Mouse (Mus musculus): ENCODE data around the gene Ovgp1.
"Not testable (repeated sequence)": the region's sequence is repeated elsewhere in the genome, so short reads cannot be mapped to it uniquely, and the experiment has no call there.

Ovgp1 gene

GRCm38 (mm10) chr3:105973411-105973810 is at the start of gene Ovgp1:
Gene Ovgp1, plus strand, starts transcription at chr3:105973711.
- DNase-seq, result no peak

- DNase-seq, result peak; percentile 13
Observed at GRCm38 (mm10) chr3:105924616-105925015, 48.9 kb upstream of the Ovgp1 start.

GRCm38 (mm10) chr3:105927561-105928194 is 45.8 kb upstream of the Ovgp1 start:
- DNase-seq, result no peak

- DNase-seq, result no peak
Observed at GRCm38 (mm10) chr3:105928195-105928569, 45.3 kb upstream of the Ovgp1 start.

GRCm38 (mm10) chr3:105928781-105929180 is 44.7 kb upstream of the Ovgp1 start:
- DNase-seq, result no peak

- DNase-seq, result no peak
Observed at GRCm38 (mm10) chr3:105929821-105930220, 43.7 kb upstream of the Ovgp1 start.

GRCm38 (mm10) chr3:105931095-105931494 is 42.4 kb upstream of the Ovgp1 start:
- no peak for DNase-seq

GRCm38 (mm10) chr3:105932240-105933071 is 41.1 kb upstream of the Ovgp1 start, which contains the start of gene I830077J02Rik:
Gene I830077J02Rik, minus strand, starts transcription at chr3:105932664.
- DNase-seq, result no peak

- no peak for DNase-seq
Observed at GRCm38 (mm10) chr3:105933926-105934325, 39.6 kb upstream of the Ovgp1 start.

- no peak for DNase-seq
Observed at GRCm38 (mm10) chr3:105935033-105935432, 38.5 kb upstream of the Ovgp1 start.

- no peak for DNase-seq
Observed at GRCm38 (mm10) chr3:105936111-105936510, 37.4 kb upstream of the Ovgp1 start.

GRCm38 (mm10) chr3:105951348-105951747 is 22.2 kb upstream of the Ovgp1 start:
- DNase-seq, result no peak

- DNase-seq, result no peak
Observed at GRCm38 (mm10) chr3:105957235-105957634, 16.3 kb upstream of the Ovgp1 start.

GRCm38 (mm10) chr3:105958204-105958603 is 15.3 kb upstream of the Ovgp1 start:
- DNase-seq, result no peak

- peak; percentile 99 for DNase-seq
Observed at GRCm38 (mm10) chr3:105958974-105959580, 14.4 kb upstream of the Ovgp1 start, which contains the start of gene Wdr77. Gene Wdr77, plus strand, starts transcription at chr3:105959369.

- DNase-seq, result peak; percentile 29
Observed at GRCm38 (mm10) chr3:105959585-105959984, 13.9 kb upstream of the Ovgp1 start.

GRCm38 (mm10) chr3:105959999-105960398 is 13.5 kb upstream of the Ovgp1 start, which contains the start of gene Atp5f1:
Gene Atp5f1, minus strand, starts transcription at chr3:105960099.
- DNase-seq, result no peak

GRCm38 (mm10) chr3:105960700-105961099 is 12.8 kb upstream of the Ovgp1 start:
- DNase-seq, result no peak

- DNase-seq, result no peak
Observed at GRCm38 (mm10) chr3:105971831-105972446, 1.6 kb upstream of the Ovgp1 start.

- DNase-seq, result no peak
Observed at GRCm38 (mm10) chr3:105974174-105974573, 663 bp downstream of the Ovgp1 start.

GRCm38 (mm10) chr3:105989611-105990010 is 16.1 kb downstream of the Ovgp1 start:
- DNase-seq, result not testable (repeated sequence)

GRCm38 (mm10) chr3:105991653-105992283 is 18.3 kb downstream of the Ovgp1 start:
- DNase-seq, result peak; percentile 28

- DNase-seq, result no peak
Observed at GRCm38 (mm10) chr3:105994730-105995129, 21.2 kb downstream of the Ovgp1 start.

All from liver (tissue).